Mouse (Mus musculus) frontal cortex, postnatal 25 days (tissue): Measurements from ENCODE around the gene Slc23a2.

Experiments used
- DNase-seq, 2 experiments: peaks; one replicate each; pipeline ENCODE4 v3.0.0; 2022; ENCODE audit warnings: low spot score in 2 of 2

The Slc23a2 gene

GRCm38 (mm10) chr2:132098365-132098764 is 46.5 kb downstream of the Slc23a2 start:
- no peak for DNase-seq

- DNase-seq = no peak
Observed at GRCm38 (mm10) chr2:132096582-132096981, 48.3 kb downstream of the Slc23a2 start.

- DNase-seq = no peak
Observed at GRCm38 (mm10) chr2:132095821-132096220, 49.1 kb downstream of the Slc23a2 start.

GRCm38 (mm10) chr2:132094441-132095230 is 50.3 kb downstream of the Slc23a2 start:
- DNase-seq = no peak

GRCm38 (mm10) chr2:132093739-132094138 is 51.2 kb downstream of the Slc23a2 start:
- DNase-seq = no peak

GRCm38 (mm10) chr2:132093298-132093697 is 51.6 kb downstream of the Slc23a2 start:
- no peak for DNase-seq

- no peak for DNase-seq
Observed at GRCm38 (mm10) chr2:132092722-132093121, 52.2 kb downstream of the Slc23a2 start.

- DNase-seq = no peak
Observed at GRCm38 (mm10) chr2:132091749-132092148, 53.2 kb downstream of the Slc23a2 start.

GRCm38 (mm10) chr2:132084813-132085212 is 60.1 kb downstream of the Slc23a2 start:
- DNase-seq = no peak

- DNase-seq = no peak
Observed at GRCm38 (mm10) chr2:132084396-132084795, 60.5 kb downstream of the Slc23a2 start.

- no peak for DNase-seq
Observed at GRCm38 (mm10) chr2:132079139-132079538, 65.8 kb downstream of the Slc23a2 start.

- DNase-seq = no peak
Observed at GRCm38 (mm10) chr2:132073052-132073451, 71.9 kb downstream of the Slc23a2 start.

- DNase-seq = no peak
Observed at GRCm38 (mm10) chr2:132069985-132070735, 74.7 kb downstream of the Slc23a2 start.

- no peak for DNase-seq
Observed at GRCm38 (mm10) chr2:132064185-132064831, 80.6 kb downstream of the Slc23a2 start.

GRCm38 (mm10) chr2:132063776-132064175 is 81.1 kb downstream of the Slc23a2 start:
- no peak for DNase-seq

- DNase-seq = no peak
Observed at GRCm38 (mm10) chr2:132061884-132062283, 83.0 kb downstream of the Slc23a2 start.

GRCm38 (mm10) chr2:132059919-132060318 is 85.0 kb downstream of the Slc23a2 start:
- DNase-seq = no peak

- no peak for DNase-seq
Observed at GRCm38 (mm10) chr2:132055349-132055753, 89.6 kb downstream of the Slc23a2 start.

- DNase-seq = no peak
Observed at GRCm38 (mm10) chr2:132053824-132054223, 91.1 kb downstream of the Slc23a2 start.

- no peak for DNase-seq
Observed at GRCm38 (mm10) chr2:132051798-132052197, 93.1 kb downstream of the Slc23a2 start.

- no peak for DNase-seq
Observed at GRCm38 (mm10) chr2:132049921-132050320, 95.0 kb downstream of the Slc23a2 start.

- DNase-seq = no peak
Observed at GRCm38 (mm10) chr2:132049491-132049890, 95.4 kb downstream of the Slc23a2 start.
